Mouse (Mus musculus) limb, embryonic 11.5 days (tissue): Measurements from ENCODE around the gene Olfr611. TPM values are rescaled to one million over a fixed set of nuclear protein-coding genes. Genes with fewer than 3 reads are reported as not detected.

Experiments
- polyA plus RNA-seq: library from polyadenylated mRNA; unstranded; fragments of >200 nt; fragmentation: Nextera tagmentation; extraction: Ambion mirVana; gene quantifications from 2 replicates; pipeline ENCODE4 v1.2.1, GENCODE M21; 2014

Gene Olfr611
- polyA plus RNA-seq, 1 experiment from 2014 or later, result not detected

Other genes starting within 250 kb of the Olfr611 start
- gene Olfr596, start 215.2 kb downstream of the Olfr611 start, polyA plus RNA-seq, result not detected in 2 replicates
- not detected in 2 replicates for gene Olfr597, start 204.5 kb downstream of the Olfr611 start, polyA plus RNA-seq
- gene Olfr598, start 197.3 kb downstream of the Olfr611 start, polyA plus RNA-seq, result not detected in 2 replicates
- gene Olfr599, start 184.9 kb downstream of the Olfr611 start, polyA plus RNA-seq, result not detected in 2 replicates
- not detected in 2 replicates for gene Olfr600, start 171.2 kb downstream of the Olfr611 start, polyA plus RNA-seq
- gene Olfr601, start 158.2 kb downstream of the Olfr611 start, polyA plus RNA-seq, result not detected in 2 replicates
- not detected in 2 replicates for gene Olfr603, start 134.7 kb downstream of the Olfr611 start, polyA plus RNA-seq
- gene Usp17lc, start 105.8 kb downstream of the Olfr611 start, polyA plus RNA-seq, result not detected in 2 replicates
- gene Olfr605, start 75.4 kb downstream of the Olfr611 start, polyA plus RNA-seq, result not detected in 2 replicates
- not detected in 2 replicates for gene Olfr606, start 71.8 kb downstream of the Olfr611 start, polyA plus RNA-seq
- gene Olfr607, start 56.7 kb downstream of the Olfr611 start, polyA plus RNA-seq, result not detected in 2 replicates
- gene Olfr608, start 51.0 kb downstream of the Olfr611 start, polyA plus RNA-seq, result not detected in 2 replicates
- gene Olfr609, start 22.8 kb downstream of the Olfr611 start, polyA plus RNA-seq, result not detected in 2 replicates
- not detected in 2 replicates for gene Olfr610, start 8.7 kb downstream of the Olfr611 start, polyA plus RNA-seq
- gene Olfr612, start 21.9 kb upstream of the Olfr611 start, polyA plus RNA-seq, result not detected in 2 replicates
- gene Olfr613, start 27.2 kb upstream of the Olfr611 start, polyA plus RNA-seq, result not detected in 2 replicates
- not detected in 2 replicates for gene Olfr615, start 35.2 kb upstream of the Olfr611 start, polyA plus RNA-seq
- gene Olfr616, start 48.3 kb upstream of the Olfr611 start, polyA plus RNA-seq, result not detected in 2 replicates
- not detected in 2 replicates for gene Olfr617, start 52.2 kb upstream of the Olfr611 start, polyA plus RNA-seq
- gene Olfr618, start 69.3 kb upstream of the Olfr611 start, polyA plus RNA-seq, result not detected in 2 replicates
- gene Olfr619, start 79.7 kb upstream of the Olfr611 start, polyA plus RNA-seq, result not detected in 2 replicates
- gene Olfr620, start 91.7 kb upstream of the Olfr611 start, polyA plus RNA-seq, result not detected in 2 replicates
- gene Olfr622, start 121.9 kb upstream of the Olfr611 start, polyA plus RNA-seq, result not detected in 2 replicates
- gene Olfr623, start 142.9 kb upstream of the Olfr611 start, polyA plus RNA-seq, result not detected in 2 replicates
- 0.08 and 0.10 TPM in 2 replicates for gene Olfr624, start 150.3 kb upstream of the Olfr611 start, polyA plus RNA-seq
- gene Olfr625-ps1, start 161.9 kb upstream of the Olfr611 start, polyA plus RNA-seq, result not detected in 2 replicates
- gene Olfr243, start 193.8 kb upstream of the Olfr611 start, polyA plus RNA-seq, result not detected in 2 replicates
- gene Olfr628, start 209.5 kb upstream of the Olfr611 start, polyA plus RNA-seq, result not detected in 2 replicates
- gene Olfr629, start 224.1 kb upstream of the Olfr611 start, polyA plus RNA-seq, result not detected in 2 replicates
- gene Olfr630, start 236.5 kb upstream of the Olfr611 start, polyA plus RNA-seq, result not detected in 2 replicates